Mouse (Mus musculus): ENCODE measurements around the gene Wdr77. TPM values are rescaled to one million over a fixed set of nuclear protein-coding genes. Genes with fewer than 3 reads are reported as not detected.

The Wdr77 gene
- polyA plus RNA-seq (2012; rRNA removed): 62.9 and 82.8 TPM in 2 replicates

GRCm38 (mm10) chr3:105958974-105959580 lies at the start of gene Wdr77:
TSS of gene Wdr77 (plus strand) at chr3:105959369.

GRCm38 (mm10) chr3:105932240-105933071 lies 26.7 kb upstream of the Wdr77 start, which contains the start of gene I830077J02Rik:
TSS of gene I830077J02Rik (minus strand) at chr3:105932664.

GRCm38 (mm10) chr3:105959999-105960398 lies 830 bp downstream of the Wdr77 start, which contains the start of gene Atp5f1:
TSS of gene Atp5f1 (minus strand) at chr3:105960099.

GRCm38 (mm10) chr3:105973411-105973810 lies 14.2 kb downstream of the Wdr77 start, which contains the start of gene Ovgp1:
TSS of gene Ovgp1 (plus strand) at chr3:105973711.

GRCm38 (mm10) chr3:106014546-106014945 lies 55.4 kb downstream of the Wdr77 start, which contains the start of gene Pifo:
TSS of gene Pifo (minus strand) at chr3:106014646.

Other genes with a start within 250 kb of the Wdr77 start
- 44.0 and 48.7 TPM in 2 replicates for gene Rap1a, start 158.0 kb upstream of the Wdr77 start, polyA plus RNA-seq (2012; rRNA removed)
- gene Adora3, start 88.5 kb upstream of the Wdr77 start, polyA plus RNA-seq (2012; rRNA removed): 0.07 TPM in 1 of 2 replicates, not detected in the other
- 0.08 and 0.17 TPM in 2 replicates for gene Tmigd3, start 88.5 kb upstream of the Wdr77 start, polyA plus RNA-seq (2012; rRNA removed)
- gene I830077J02Rik, start 26.7 kb upstream of the Wdr77 start, polyA plus RNA-seq (2012; rRNA removed): 1.1 and 1.2 TPM in 2 replicates
- gene Atp5f1, start 730 bp downstream of the Wdr77 start, polyA plus RNA-seq (2012; rRNA removed): 271 and 331 TPM in 2 replicates
- gene Ovgp1, start 14.3 kb downstream of the Wdr77 start, polyA plus RNA-seq (2012; rRNA removed): 7.6 and 18.3 TPM in 2 replicates
- gene Pifo, start 55.3 kb downstream of the Wdr77 start, polyA plus RNA-seq (2012; rRNA removed): 0.61 and 0.73 TPM in 2 replicates
- gene Chil5, start 73.4 kb downstream of the Wdr77 start, polyA plus RNA-seq (2012; rRNA removed): 0.16 TPM in 1 of 2 replicates, not detected in the other
- 0.16 and 0.26 TPM in 2 replicates for gene Chia1, start 153.9 kb downstream of the Wdr77 start, polyA plus RNA-seq (2012; rRNA removed)
- gene Chil3, start 208.2 kb downstream of the Wdr77 start, polyA plus RNA-seq (2012; rRNA removed): not detected in 2 replicates